Mouse (Mus musculus) megakaryocyte, embryonic 14.5 days (primary cell): ENCODE measurements around the gene Rnf166.

Experiments used
- FLI1 ChIP-seq: IDR thresholded peaks from 2 replicates; pipeline ENCODE4 v1.6.1; 2012; ENCODE audit warnings: low read length, inconsistent platforms, mixed read lengths
- GATA1 ChIP-seq: IDR thresholded peaks from 3 replicates; pipeline ENCODE4 v1.6.1; 2012; ENCODE audit warnings: mixed read lengths, low read length, inconsistent platforms, borderline replicate concordance

- TF ChIP-seq GATA1: no peak
- TF ChIP-seq FLI1: no peak
Observed at GRCm38 (mm10) chr8:122435375-122435774, 40.5 kb downstream of the Rnf166 start.
